Mouse (Mus musculus) ES-Bruce4 (cell line): ENCODE results near the gene March9. TPM values are rescaled to one million over a fixed set of nuclear protein-coding genes. Genes with fewer than 3 reads are reported as not detected.

Experiments
- H3K27ac ChIP-seq: 2 replicates; pipeline ENCODE4 v1.5.1; 2012; ENCODE audit warnings: low read length, inconsistent platforms; ENCODE audit not compliant: insufficient read depth
- H3K27me3 ChIP-seq: 2 replicates; pipeline ENCODE4 v1.6.1; 2012; ENCODE audit warnings: mild to moderate bottlenecking, low read length, inconsistent platforms; ENCODE audit not compliant: control insufficient read depth, poor library complexity, insufficient read depth, severe bottlenecking
- H3K36me3 ChIP-seq: 2 replicates; pipeline ENCODE4 v1.6.1; 2012; ENCODE audit warnings: inconsistent platforms, mild to moderate bottlenecking, low read length, moderate library complexity; ENCODE audit not compliant: control insufficient read depth, poor library complexity, insufficient read depth, severe bottlenecking
- H3K4me1 ChIP-seq: one replicate; pipeline ENCODE4 v1.8.1; 2011; ENCODE audit warnings: low read length; ENCODE audit not compliant: control insufficient read depth, insufficient read depth
- H3K4me3 ChIP-seq: 2 replicates; pipeline ENCODE4 v1.5.1; 2011; ENCODE audit warnings: low read depth, mild to moderate bottlenecking, low read length
- H3K9ac ChIP-seq: 2 replicates; pipeline ENCODE4 v1.6.1; 2012; ENCODE audit warnings: low read depth, mild to moderate bottlenecking, inconsistent platforms; ENCODE audit not compliant: poor library complexity, severe bottlenecking
- H3K9me3 ChIP-seq: replicated peaks from 2 replicates; pipeline ENCODE4 v1.6.1; 2012; ENCODE audit warnings: mild to moderate bottlenecking, low read length, inconsistent platforms; ENCODE audit not compliant: control insufficient read depth, poor library complexity, insufficient read depth, severe bottlenecking
- CTCF ChIP-seq: IDR thresholded peaks from one replicate; pipeline ENCODE4 v1.8.1; 2011; ENCODE audit warnings: low read depth, low read length
- EP300 ChIP-seq: IDR thresholded peaks from 2 replicates; pipeline ENCODE4 v1.6.1; 2011; ENCODE audit warnings: low read depth, low read length; ENCODE audit not compliant: insufficient read depth
- POLR2A ChIP-seq: IDR thresholded peaks from one replicate; pipeline ENCODE4 v1.8.1; 2011; ENCODE audit warnings: low read length; ENCODE audit not compliant: insufficient read depth
- polyA plus RNA-seq: library from polyadenylated mRNA; stranded (reverse); fragments of >200 nt; gene quantifications from 2 replicates; pipeline ENCODE4 v1.2.4, GENCODE M21; 2011; ENCODE audit warnings: low read depth; ENCODE audit not compliant: missing spikeins, insufficient read depth, insufficient read length

The March9 gene
- polyA plus RNA-seq, 1 experiment, result 8.8 TPM

DNA sequence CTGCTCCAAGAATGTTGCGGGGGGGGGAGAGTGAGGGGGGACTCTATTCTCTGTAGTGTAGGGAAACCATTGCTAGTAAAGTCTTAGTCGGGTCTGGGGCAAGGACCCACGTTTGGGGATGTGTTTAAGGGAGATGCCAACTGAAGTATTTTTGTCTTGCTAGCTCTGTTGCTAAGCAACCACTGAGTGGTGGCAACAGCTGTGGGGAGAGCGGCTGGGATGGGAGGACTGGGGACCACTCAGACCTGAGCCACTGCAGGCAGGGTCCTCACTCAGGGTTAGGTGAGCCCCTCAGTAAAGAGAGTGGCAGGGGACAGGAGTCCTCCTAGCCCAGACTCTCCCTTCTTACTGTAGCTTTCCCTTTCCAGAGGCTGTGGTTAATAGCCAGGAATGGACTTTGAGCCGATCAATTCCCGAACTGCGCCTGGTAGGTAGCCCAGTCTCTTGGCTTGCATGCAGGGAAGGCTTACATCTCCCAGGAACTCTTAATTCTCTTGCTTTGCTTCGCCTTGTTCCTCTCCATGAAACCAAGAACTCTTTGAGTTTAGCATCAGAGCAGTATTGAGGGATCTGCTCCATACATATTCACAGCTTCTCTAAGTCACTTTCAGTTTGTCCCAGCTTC, 22.1 kb upstream of the March9 start:
- Histone ChIP-seq H3K27me3 (peaks cover 15% of the 10 kb centered on the region), H3K27ac (no peak overlapping the region), H3K4me3 (no peak overlapping the region), H3K36me3 (no peaks in the 10 kb centered on the region), H3K4me1 (no peaks in the 10 kb centered on the region), H3K9me3 (no peaks in the 10 kb centered on the region), H3K9ac (no peak overlapping the region)
- no peak for TF ChIP-seq CTCF
- no peak for TF ChIP-seq POLR2A
- TF ChIP-seq EP300, result no peak

DNA sequence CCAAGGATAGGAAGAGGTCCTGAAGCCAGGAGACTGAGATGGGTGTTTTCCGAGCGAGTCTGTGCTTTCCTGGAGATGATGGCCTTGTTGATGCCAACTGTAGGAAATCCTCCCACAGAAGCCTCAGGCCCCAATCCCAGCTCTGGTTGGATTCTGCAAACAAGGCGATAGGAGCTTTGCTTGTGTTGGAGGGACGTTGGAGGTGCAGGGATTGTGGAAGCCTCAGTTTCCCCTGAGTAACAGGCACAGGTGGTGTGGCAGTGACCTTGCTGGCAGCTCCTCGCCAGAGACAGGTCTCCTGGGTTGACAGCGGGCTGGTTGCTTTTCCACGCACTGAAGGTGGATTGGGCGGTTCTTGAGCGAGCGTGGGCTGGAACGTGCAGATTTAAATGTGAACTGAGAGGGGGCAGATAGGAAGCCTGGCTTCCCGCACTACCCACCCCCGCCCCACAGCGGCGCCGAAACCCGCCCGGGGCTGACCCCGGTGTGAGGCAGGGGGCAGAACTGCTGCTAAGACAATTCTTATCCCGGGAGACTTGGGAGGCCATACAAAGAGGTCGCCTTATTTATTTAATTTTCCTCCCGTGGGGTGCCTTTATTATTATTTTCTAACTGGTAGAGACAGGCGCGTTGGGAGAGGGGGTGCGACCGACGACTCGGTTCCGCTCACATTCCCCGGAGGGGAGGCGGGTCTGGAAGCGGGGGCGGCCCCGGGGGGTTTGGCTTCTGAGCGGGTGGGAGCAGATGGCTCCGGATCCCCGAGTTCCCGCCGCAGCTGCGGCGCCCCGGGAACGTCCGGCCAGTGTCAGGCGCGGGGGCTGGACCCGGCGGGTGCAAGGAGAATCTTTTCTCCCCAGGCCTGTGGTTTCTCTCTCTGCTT, 21.2 kb upstream of the March9 start:
- Histone ChIP-seq H3K27me3 (peaks cover 15% of the 10 kb centered on the region), H3K9ac (0 out of 2 replicates have a peak overlapping the region, but pooled peaks have one; percentile 37), H3K4me1 (no peaks in the 10 kb centered on the region), H3K4me3 (no peak overlapping the region), H3K9me3 (no peaks in the 10 kb centered on the region), H3K36me3 (no peaks in the 10 kb centered on the region), H3K27ac (no peak overlapping the region)
- TF ChIP-seq POLR2A (no peak), EP300 (no peak), CTCF (no peak)

DNA sequence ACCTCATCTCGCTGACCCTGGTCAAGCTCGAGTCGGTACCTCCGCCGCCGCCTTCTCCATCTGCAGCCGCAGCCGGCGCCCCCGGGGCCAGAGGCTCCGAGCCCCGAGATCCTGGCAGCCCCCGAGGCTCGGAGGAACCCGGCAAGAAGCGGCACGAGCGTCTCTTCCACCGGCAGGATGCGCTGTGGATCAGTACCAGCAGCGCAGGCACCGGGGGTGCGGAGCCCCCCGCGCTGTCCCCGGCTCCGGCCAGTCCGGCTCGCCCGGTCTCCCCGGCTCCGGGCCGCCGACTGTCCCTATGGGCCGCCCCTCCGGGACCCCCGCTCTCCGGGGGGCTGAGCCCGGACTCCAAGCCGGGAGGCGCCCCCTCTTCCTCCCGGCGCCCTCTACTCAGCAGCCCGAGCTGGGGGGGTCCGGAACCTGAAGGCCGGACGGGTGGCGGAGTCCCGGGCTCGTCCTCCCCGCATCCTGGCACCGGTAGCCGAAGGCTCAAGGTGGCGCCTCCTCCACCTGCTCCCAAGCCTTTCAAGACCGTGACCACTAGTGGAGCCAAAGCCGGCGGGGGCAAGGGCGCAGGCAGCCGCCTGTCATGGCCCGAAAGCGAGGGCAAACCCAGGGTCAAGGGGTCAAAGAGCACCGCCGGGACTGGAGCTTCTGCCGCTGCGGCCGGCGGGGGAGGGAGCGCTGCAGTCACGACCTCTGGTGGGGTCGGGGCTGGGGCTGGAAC, 19.8 kb upstream of the March9 start:
- no peak overlapping the region for H3K27ac ChIP-seq
- no peaks in the 10 kb centered on the region for H3K4me1 ChIP-seq
- peaks cover 15% of the 10 kb centered on the region for H3K27me3 ChIP-seq
- no peaks in the 10 kb centered on the region for H3K36me3 ChIP-seq
- H3K9me3 ChIP-seq, result no peaks in the 10 kb centered on the region
- TF ChIP-seq POLR2A, result no peak
- TF ChIP-seq EP300, result no peak
- TF ChIP-seq CTCF, result no peak
- H3K9ac ChIP-seq, result peak overlapping the region; percentile 42
- H3K4me3 ChIP-seq, result peak overlapping the region; percentile 47

DNA sequence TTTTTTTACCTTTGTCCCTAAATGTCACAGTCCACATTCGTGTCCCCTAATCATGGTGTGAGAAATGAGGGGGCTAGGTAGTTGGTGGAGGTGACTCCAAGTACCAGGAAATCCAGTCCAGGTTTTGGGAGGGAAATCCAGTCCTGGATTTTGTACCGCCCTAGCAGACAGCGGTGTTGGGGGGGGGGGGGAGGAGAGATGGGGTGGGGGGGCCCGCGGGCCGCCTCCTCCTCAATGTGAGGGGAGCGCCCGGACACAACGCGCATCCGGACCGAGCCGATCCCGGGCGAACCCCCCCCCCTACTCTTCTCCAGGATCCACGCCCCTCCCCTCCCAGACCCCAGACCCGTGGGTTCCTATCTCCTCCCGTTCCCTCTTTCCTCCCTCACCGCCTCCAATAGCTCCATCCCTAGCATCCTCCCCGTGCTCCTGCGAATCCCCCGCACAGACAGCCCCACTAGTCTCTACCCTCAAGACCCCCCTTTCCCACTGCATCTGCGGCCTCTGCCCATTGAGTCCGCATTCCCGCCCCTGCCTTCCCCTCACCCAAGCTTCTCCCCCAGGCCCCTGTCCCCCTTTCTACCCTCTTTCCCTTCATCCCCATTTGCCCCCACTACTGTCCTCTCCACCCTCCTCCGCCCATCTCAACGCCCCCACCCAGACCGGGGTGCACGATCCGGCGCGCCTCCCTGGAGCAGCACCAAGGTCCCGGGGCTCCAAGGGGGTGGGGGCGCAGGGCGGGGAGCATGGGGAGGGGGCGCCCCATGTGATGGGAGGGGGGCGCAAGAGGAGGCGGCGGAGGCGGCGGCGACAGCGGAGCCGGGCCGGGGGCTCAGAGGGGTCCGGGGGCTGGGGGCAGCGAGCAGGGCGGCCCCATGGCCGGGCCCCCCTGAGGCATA, 18.9 kb upstream of the March9 start:
- no peak for TF ChIP-seq CTCF
- TF ChIP-seq POLR2A, result no peak
- TF ChIP-seq EP300, result no peak
- Histone ChIP-seq H3K9ac (peak overlapping the region; percentile 42), H3K4me1 (no peaks in the 10 kb centered on the region), H3K27ac (no peak overlapping the region), H3K27me3 (peaks cover 15% of the 10 kb centered on the region), H3K9me3 (no peaks in the 10 kb centered on the region), H3K4me3 (peak overlapping the region; percentile 56), H3K36me3 (no peaks in the 10 kb centered on the region)

DNA sequence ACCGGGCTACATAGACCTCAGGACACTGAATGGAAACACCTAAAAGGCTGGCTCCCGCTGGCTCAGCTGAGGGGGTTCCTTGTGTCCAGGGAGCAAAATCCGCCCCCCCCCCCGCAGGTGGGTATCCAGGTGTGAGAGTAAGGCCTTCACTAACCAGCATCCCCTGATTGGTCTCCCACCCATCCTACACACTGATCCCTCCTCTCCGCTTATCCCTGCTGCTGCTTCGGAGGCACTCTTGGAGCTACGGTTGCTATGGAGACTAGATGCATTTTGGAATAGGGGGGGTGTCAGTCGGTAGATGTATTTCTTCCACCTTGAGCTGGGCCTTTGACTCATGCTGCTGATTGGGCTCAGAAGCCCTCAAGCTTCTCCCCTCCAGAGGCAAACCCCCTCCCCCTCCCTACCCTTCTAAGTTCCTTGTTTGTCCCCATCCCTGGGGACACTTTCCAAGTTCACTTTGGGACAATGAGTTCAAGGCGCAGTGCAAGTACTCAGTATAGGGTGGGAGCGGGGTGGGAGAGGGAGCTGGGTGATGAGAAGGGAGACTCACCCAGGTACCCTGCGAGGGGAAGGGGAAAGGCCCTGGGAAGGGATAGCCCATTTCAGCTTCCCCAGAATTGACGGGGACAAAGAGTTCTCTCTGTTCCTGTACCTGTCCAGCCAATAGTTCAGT, 18.2 kb upstream of the March9 start:
- H3K9me3 ChIP-seq, result no peaks in the 10 kb centered on the region
- H3K27me3 ChIP-seq, result peaks cover 15% of the 10 kb centered on the region
- no peak overlapping the region; the same call in 1 of the 2 replicates for H3K4me3 ChIP-seq
- H3K36me3 ChIP-seq, result no peaks in the 10 kb centered on the region
- no peak overlapping the region for H3K27ac ChIP-seq
- H3K9ac ChIP-seq, result no peak overlapping the region
- H3K4me1 ChIP-seq, result no peaks in the 10 kb centered on the region
- TF ChIP-seq POLR2A, result no peak
- no peak for TF ChIP-seq CTCF
- TF ChIP-seq EP300, result no peak
